Mouse (Mus musculus) right cerebral cortex, postnatal 36 days (tissue): ENCODE measurements around the gene Krt9.

ENCODE experiments used
- DNase-seq, 2 experiments: peaks; one replicate each; pipeline ENCODE4 v3.0.0; 2022; ENCODE audit warnings: low spot score in 2 of 2, mixed read lengths in 1 of 2

Gene Krt9

DNA sequence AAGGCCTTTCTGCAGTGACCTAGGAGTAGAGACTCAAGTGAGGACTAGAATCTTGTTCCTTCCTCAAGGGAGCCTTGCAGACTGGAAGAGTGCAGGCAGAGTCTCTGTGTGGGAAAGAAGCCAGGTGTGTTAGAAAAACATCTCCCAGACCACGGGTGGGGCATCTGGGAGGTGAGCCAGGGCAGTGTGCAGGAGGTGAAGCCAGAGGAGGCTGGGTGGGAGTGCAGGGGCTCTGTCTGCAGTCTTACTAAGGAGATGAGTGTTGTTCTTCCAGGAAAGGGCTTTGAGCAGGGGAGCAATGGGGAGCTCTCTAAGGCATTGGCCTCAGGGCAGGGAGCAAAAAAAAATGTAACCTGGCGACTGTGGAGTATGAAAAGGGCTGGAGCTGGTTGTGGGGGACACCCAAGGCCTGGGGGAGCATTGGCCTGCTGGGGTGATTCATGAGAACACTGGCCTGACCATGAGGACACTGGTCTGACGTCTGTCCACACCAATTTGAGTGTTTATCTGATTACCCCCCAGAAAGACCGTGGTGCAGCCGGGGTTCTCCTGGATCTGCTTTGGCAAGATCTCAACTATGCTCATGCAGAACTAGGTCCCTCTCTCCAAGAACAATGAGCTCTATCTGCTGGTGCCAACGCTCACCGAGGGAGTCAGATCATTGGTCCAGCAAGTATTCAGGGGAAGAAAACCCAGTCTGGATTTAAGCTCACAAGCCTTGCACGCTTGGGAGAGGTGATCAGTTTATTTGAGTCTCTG lies 37.4 kb downstream of the Krt9 start:
- no peak for DNase-seq

DNA sequence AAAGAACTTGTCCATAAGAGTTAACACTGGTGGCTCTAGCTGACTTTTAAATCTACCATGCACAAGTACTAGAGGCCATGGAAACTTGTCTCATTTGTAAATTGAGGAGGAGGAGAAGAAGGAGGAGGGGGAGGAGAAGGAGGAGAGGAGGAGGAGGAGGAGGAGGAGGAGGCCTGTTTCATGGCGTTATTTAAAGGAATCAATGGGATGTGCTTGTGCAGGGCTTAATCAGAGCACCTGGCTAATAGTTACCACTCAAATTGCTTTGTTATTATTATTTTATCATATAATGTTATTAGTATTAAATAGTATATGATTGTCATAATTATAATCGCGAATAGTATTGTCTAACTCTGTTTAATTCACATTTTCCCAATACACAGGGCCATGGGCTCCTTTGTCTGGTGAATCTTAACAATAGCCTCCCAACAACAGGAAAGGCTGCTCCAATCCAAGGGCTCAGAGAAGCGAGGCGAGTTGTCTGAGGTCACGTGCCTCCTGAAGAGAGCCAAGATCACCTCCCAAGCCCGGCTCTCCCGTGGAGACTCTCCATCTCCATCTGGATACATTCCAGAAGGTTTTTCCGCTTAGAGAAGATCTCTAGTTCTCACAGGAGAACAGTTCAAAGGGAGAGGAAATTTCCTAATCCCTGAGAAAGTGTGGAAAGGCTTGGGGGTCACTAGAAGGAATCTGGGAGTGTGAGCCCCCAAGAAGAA lies 44.3 kb downstream of the Krt9 start, which contains the start of gene Krt19:
Gene Krt19 (minus strand): TSS at position 51 of the 716 bp plus-strand sequence.
- DNase-seq = no peak

DNA sequence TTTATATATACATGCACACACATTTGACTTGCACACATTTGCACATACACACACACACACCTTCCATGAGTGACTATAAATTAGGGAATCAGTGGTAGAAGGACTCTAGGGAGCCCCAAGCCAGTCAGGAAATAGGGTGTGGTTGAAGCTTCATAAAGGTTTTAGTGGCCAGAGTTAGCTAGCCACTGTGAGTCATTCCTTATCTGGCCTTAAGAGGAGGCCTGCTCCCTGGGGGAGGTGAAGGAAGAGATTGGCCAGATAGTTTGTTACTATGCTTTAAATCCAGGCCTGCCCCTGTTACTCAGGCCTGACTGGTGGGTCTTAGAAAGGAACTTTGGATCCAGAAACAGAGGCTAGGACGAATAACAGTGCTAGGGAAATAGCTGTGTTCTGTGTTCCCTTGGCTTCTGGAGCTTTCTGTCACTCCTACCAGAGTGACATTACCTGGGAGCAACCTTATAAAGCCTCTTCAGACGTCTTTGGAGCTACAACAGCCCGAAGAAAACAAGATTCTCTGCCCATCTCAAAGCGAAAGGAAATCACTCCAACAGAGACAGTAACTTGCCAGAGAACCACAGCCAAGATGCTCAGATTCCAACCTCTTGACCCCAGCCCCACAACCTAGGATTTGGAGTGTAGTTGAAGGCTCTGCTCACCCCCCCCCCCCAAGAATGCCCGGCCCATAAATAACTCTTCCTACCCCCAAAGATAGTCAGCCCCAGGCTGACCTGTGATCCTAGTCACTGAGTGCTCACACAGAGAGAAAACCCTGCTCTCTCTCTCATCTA lies 45.3 kb downstream of the Krt9 start:
- no peak for DNase-seq

DNA sequence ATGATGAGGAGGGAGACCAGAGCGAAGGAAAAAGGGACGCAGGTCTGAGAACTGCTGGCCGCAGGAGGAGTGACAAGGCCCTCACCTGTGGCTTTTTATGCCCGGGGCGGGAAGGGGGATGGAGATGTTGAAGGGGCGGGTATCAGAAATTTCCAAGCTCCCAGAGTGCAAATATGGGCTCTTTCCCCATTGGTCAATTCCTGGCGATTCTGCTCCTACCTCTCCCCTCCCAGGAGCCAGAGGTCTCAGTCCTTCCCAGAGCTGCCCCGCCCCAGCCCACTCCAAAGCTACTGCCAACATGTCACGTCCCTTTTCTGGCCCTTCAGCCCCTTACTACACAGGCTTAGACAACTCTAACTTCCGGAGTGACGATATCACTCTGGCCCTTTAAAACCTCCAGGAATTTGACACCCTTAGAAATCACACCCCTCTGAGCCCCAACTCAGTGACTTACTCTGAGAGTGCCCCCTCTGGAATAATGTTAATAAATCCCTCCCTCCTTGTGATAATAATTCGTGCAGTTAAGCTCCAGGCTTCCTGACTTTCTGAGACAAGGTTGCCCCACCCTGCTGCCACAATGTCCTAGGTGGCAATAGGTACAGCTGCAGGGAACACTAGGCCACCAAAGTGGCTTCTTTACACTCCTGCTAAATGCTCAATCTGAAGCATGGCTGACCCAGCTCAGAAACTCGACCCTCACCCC lies 47.0 kb downstream of the Krt9 start:
- DNase-seq = no peak

- DNase-seq = no peak
These were observed 47.9 kb downstream of the Krt9 start for GRCm38 (mm10) chr11:100145104-100145503.

DNA sequence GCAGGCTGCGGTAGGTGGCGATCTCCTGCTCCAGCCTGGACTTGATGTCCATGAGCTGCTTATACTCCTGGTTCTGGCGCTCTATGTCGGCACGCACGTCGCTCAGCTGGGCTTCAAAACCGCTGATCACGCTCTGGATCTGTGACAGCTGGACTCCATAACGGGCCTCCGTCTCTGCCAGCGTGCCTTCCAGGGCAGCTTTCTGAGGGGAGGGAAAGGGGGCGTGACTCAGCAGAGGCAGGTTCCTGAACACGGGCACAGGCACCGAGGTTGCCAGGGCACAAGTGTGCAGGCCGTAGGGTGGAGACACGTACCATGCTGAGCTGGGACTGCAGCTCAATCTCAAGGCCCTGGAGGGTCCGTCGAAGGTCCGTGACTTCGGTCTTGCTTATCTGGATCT lies 52.1 kb downstream of the Krt9 start:
- no peak for DNase-seq

GRCm38 (mm10) chr11:100139391-100139790 lies 53.7 kb downstream of the Krt9 start:
- no peak for DNase-seq

DNA sequence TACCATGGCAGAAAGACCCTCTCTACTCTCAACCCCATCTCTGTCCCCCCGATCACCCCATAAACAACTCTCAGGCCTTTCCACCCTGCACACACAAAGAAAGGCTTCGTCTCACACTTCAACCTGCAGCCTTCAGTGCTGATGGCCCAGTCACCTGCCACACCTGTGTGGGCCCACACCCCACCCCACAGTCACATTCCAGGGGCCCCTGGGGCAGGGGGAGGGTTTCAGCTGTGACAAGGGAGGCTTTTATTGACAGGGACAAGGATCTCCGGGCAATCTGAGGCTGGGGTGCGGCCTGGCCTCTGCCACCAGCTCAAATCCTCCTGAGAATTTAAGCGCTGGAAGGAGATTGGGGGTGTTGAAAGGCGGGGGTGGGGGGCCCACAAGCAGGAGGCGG lies 54.2 kb downstream of the Krt9 start:
- no peak for DNase-seq

- no peak for DNase-seq
These were observed 55.4 kb downstream of the Krt9 start for GRCm38 (mm10) chr11:100137693-100138092.
